ENCODE assay signal across 12 mouse cellular contexts in genomic region chr10:111658828-111659227, GRCm38 (mm10).
DNase-seq lines count a peak whose midpoint lies in the region; ATAC-seq and TF ChIP-seq lines count a peak whose summit lies in the region.
"Had no signal": no experiment of that assay in that cellular context is flagged by ENCODE, and none has a peak within 500 bp of the region (broad histone marks: within the 10 kb centered on the region; RNA-seq: fewer than 3 reads in every experiment).

No protein-coding gene starts in this region.

- H3K36me3 ChIP-seq in embryonic facial prominence, embryonic 11.5 days (replicated peaks; ENCODE audit: control insufficient read depth, insufficient read depth, low read depth, low read length) = no peaks in the 10 kb centered on the region
- no peaks in the 10 kb centered on the region for H3K36me3 ChIP-seq in stomach, postnatal 0 days (ENCODE audit: control insufficient read depth, insufficient read depth, low read length)
- H3K36me3 ChIP-seq: heart, embryonic 13.5 days; lung, embryonic 15.5 days had no signal

- no peak overlapping the region for H3K4me2 ChIP-seq in embryonic facial prominence, embryonic 11.5 days (ENCODE audit: low read depth, low read length)
- no peak overlapping the region for H3K4me2 ChIP-seq in stomach, postnatal 0 days (replicated peaks; ENCODE audit: low read depth)
- H3K4me2 ChIP-seq: heart, embryonic 13.5 days; lung, embryonic 15.5 days had no signal

- no peak overlapping the region for H3K4me3 ChIP-seq in embryonic facial prominence, embryonic 11.5 days (ENCODE audit: low read depth, low read length)
- H3K4me3 ChIP-seq in stomach, postnatal 0 days (ENCODE audit: low read depth, low read length) = no peak overlapping the region
- H3K4me3 ChIP-seq: heart, embryonic 13.5 days; lung, embryonic 15.5 days had no signal

- H3K27me3 ChIP-seq in embryonic facial prominence, embryonic 11.5 days (ENCODE audit: control insufficient read depth, insufficient read depth, low read length) = no peaks in the 10 kb centered on the region
- H3K27me3 ChIP-seq in stomach, postnatal 0 days (ENCODE audit: control insufficient read depth, insufficient read depth, low read length) = no peaks in the 10 kb centered on the region
- H3K27me3 ChIP-seq: heart, embryonic 13.5 days; lung, embryonic 15.5 days had no signal

- H3K27ac ChIP-seq in embryonic facial prominence, embryonic 11.5 days (replicated peaks; ENCODE audit: low read depth, low read length) = no peak overlapping the region
- H3K27ac ChIP-seq in stomach, postnatal 0 days (replicated peaks) = no peak overlapping the region
- H3K27ac ChIP-seq: heart, embryonic 13.5 days; lung, embryonic 15.5 days had no signal

- 18% methylated on average over 9 of the region's 9 CpGs for WGBS in embryonic facial prominence, embryonic 11.5 days
- 64% methylated on average over 9 of the region's 9 CpGs for WGBS in stomach, postnatal 0 days

- TF ChIP-seq CTCF in stomach, postnatal 0 days (IDR thresholded peaks at IDR 0.05; ENCODE audit: low read depth) = no peak

- H3K4me1 ChIP-seq in embryonic facial prominence, embryonic 11.5 days (ENCODE audit: control insufficient read depth, insufficient read depth, low read length) = no peaks in the 10 kb centered on the region
- no peaks in the 10 kb centered on the region for H3K4me1 ChIP-seq in stomach, postnatal 0 days (replicated peaks; ENCODE audit: control insufficient read depth, insufficient read depth)
- H3K4me1 ChIP-seq: heart, embryonic 13.5 days had no signal

- no peaks in the 10 kb centered on the region for H3K9me3 ChIP-seq in embryonic facial prominence, embryonic 11.5 days (replicated peaks; ENCODE audit: control insufficient read depth, low read length)
- no peaks in the 10 kb centered on the region for H3K9me3 ChIP-seq in stomach, postnatal 0 days (ENCODE audit: control insufficient read depth, low read length)
- H3K9me3 ChIP-seq: heart, embryonic 13.5 days; lung, embryonic 15.5 days had no signal

- H3K9ac ChIP-seq in embryonic facial prominence, embryonic 11.5 days (replicated peaks; ENCODE audit: low read length) = no peak overlapping the region
- H3K9ac ChIP-seq in stomach, postnatal 0 days (ENCODE audit: low read length) = no peak overlapping the region
- H3K9ac ChIP-seq: heart, embryonic 13.5 days; lung, embryonic 15.5 days had no signal

- ATAC-seq in embryonic facial prominence, embryonic 11.5 days (replicated peaks; ENCODE audit: insufficient number of reproducible peaks, low FRiP score, low TSS enrichment, low read depth) = no peak
- no peak for ATAC-seq in stomach, postnatal 0 days (ENCODE audit: low FRiP score, low TSS enrichment)

- peak; percentile 63 for DNase-seq in heart, adult 11 months
- no peak for DNase-seq in heart, adult 18-20 months
- DNase-seq in MN1 (ENCODE audit: low spot score) = peak; percentile 30
- peak; percentile 69 for DNase-seq in embryonic facial prominence, embryonic 11.5 days (ENCODE audit: low spot score)
- DNase-seq in mesoderm, embryonic 11.5 days (ENCODE audit: low read depth, low spot score) = peak; percentile 33
- no peak for DNase-seq in adrenal gland, adult 18-20 months (ENCODE audit: low spot score in 2 of 2)
- DNase-seq in ovary, postnatal 10 days (ENCODE audit: low spot score) = no peak
- DNase-seq in stomach, postnatal 0 days (ENCODE audit: low spot score) = no peak
- DNase-seq: kidney, adult 11 months; right cerebral cortex, postnatal 25 days had no signal

- TF ChIP-seq EP300 in stomach, postnatal 0 days (optimal IDR thresholded peaks at IDR 0.05) = no peak

Comparison
In these comparisons a context has a peak if more than half of its experiments do, and no peak if none do; other contexts are left out.
1. DNase-seq: peak in heart, adult 11 months (single experiment), MN1 (single experiment), embryonic facial prominence, embryonic 11.5 days (single experiment) and mesoderm, embryonic 11.5 days (single experiment); none in heart, adult 18-20 months (0 of 2), adrenal gland, adult 18-20 months (0 of 2), ovary, postnatal 10 days (single experiment) and stomach, postnatal 0 days (single experiment).